Mouse (Mus musculus) liver, embryonic 13.5 days (tissue): Measurements from ENCODE around the gene Armc5. TPM values are rescaled to one million over a fixed set of nuclear protein-coding genes. Genes with fewer than 3 reads are reported as not detected.
A peak's percentile ranks its signal among the peaks of the same experiment; 100 is the strongest.

Experiments
- ATAC-seq: fragments of 200-750 bp; cut with Nextera tagmentation; 2 replicates; pipeline ENCODE4 v1.8.0; 2017; ENCODE audit warnings: low read depth, mild to moderate bottlenecking, moderate number of reproducible peaks, moderate library complexity
- DNase-seq: peaks from one replicate; pipeline ENCODE4 v3.0.0; 2022
- H3K27ac ChIP-seq: fragments of 300-500 bp; sonication (generic); 2 replicates; pipeline ENCODE4 v1.5.1; 2015; ENCODE audit warnings: moderate library complexity, mild to moderate bottlenecking, inconsistent platforms
- H3K27me3 ChIP-seq: fragments of 300-500 bp; sonication (generic); 2 replicates; pipeline ENCODE4 v1.6.1; 2015; ENCODE audit warnings: mild to moderate bottlenecking, inconsistent platforms
- H3K36me3 ChIP-seq: fragments of 300-500 bp; sonication (generic); 2 replicates; pipeline ENCODE4 v1.6.1; 2015; ENCODE audit warnings: mild to moderate bottlenecking, inconsistent platforms
- H3K4me1 ChIP-seq: fragments of 300-500 bp; sonication (generic); replicated peaks from 2 replicates; pipeline ENCODE4 v1.6.1; 2015; ENCODE audit warnings: inconsistent platforms
- H3K4me2 ChIP-seq: fragments of 300-500 bp; sonication (generic); 2 replicates; pipeline ENCODE4 v1.6.1; 2015; ENCODE audit warnings: inconsistent platforms, mild to moderate bottlenecking, moderate library complexity
- H3K4me3 ChIP-seq: fragments of 300-500 bp; sonication (generic); replicated peaks from 2 replicates; pipeline ENCODE4 v1.5.1; 2015; ENCODE audit warnings: mild to moderate bottlenecking, inconsistent platforms
- H3K9ac ChIP-seq: fragments of 300-500 bp; sonication (generic); 2 replicates; pipeline ENCODE4 v1.6.1; 2015; ENCODE audit warnings: mild to moderate bottlenecking, inconsistent platforms
- H3K9me3 ChIP-seq: fragments of 300-500 bp; sonication (generic); replicated peaks from 2 replicates; pipeline ENCODE4 v1.6.1; 2016; ENCODE audit warnings: inconsistent platforms
- WGBS: fragments of 180-500 bp; shearing (Covaris S2); methylation state at CpG from one replicate; pipeline ENCODE4 v1.1.7; 2015; ENCODE audit not compliant: insufficient replicate concordance; 5-methylcytosine and 5-hydroxymethylcytosine counted together
- microRNA-seq: library from miRNA; unstranded; fragments of <30 nt; microRNA quantifications from one replicate; pipeline ENCODE4, GENCODE M21; 2016
- polyA plus RNA-seq: library from polyadenylated mRNA; unstranded; fragments of >200 nt; fragmentation: Nextera tagmentation; extraction: Ambion mirVana; gene quantifications from 2 replicates; pipeline ENCODE4 v1.2.1, GENCODE M21; 2015

Gene Armc5
- polyA plus RNA-seq, 1 experiment from 2014 or later, result 8.3 TPM

- DNase-seq, result peak; percentile 77
Observed at GRCm38 (mm10) chr7:128288923-128289544, 51.9 kb downstream of the Armc5 start.

More at GRCm38 (mm10) chr7:128288923-128289544, 51.9 kb downstream of the Armc5 start:
- H3K4me3 ChIP-seq, result peak overlapping the region; percentile 60
- 15% methylated on average over 9 of the region's 9 CpGs for WGBS
- H3K4me2 ChIP-seq, result peak overlapping the region; percentile 79
- peak overlapping the region; percentile 98 for H3K27ac ChIP-seq
- peak; percentile 99 for ATAC-seq
- H3K9ac ChIP-seq, result peak overlapping the region; percentile 79
- H3K27me3 ChIP-seq, result no peaks in the 10 kb centered on the region
- no peaks in the 10 kb centered on the region for H3K9me3 ChIP-seq
- H3K4me1 ChIP-seq, result peaks cover 93% of the 10 kb centered on the region
- peaks cover 80% of the 10 kb centered on the region for H3K36me3 ChIP-seq

Small RNA genes within 50 kb of the gene (microRNA-seq; reads per million reads assigned to microRNA genes)
- not detected for gene Mir3103

Other genes with a start within 250 kb of the Armc5 start
- 23.7 and 31.2 TPM in 2 replicates for gene Pycard, start 243.5 kb upstream of the Armc5 start, polyA plus RNA-seq
- gene Trim72, start 233.4 kb upstream of the Armc5 start, polyA plus RNA-seq, result not detected in 2 replicates
- gene Itgam, start 174.7 kb upstream of the Armc5 start, polyA plus RNA-seq, result 1.8 TPM in 2 replicates
- not detected in 2 replicates for gene Gm49368, start 174.7 kb upstream of the Armc5 start, polyA plus RNA-seq
- 0.09 and 0.12 TPM in 2 replicates for gene Itgax, start 107.8 kb upstream of the Armc5 start, polyA plus RNA-seq
- not detected in 2 replicates for gene Itgad, start 83.0 kb upstream of the Armc5 start, polyA plus RNA-seq
- gene Cox6a2, start 31.0 kb upstream of the Armc5 start, polyA plus RNA-seq, result 2.3 and 2.7 TPM in 2 replicates
- gene 9130023H24Rik, start 689 bp downstream of the Armc5 start, polyA plus RNA-seq, result 1.9 and 2.8 TPM in 2 replicates
- 14.3 and 17.8 TPM in 2 replicates for gene Tgfb1i1, start 9.5 kb downstream of the Armc5 start, polyA plus RNA-seq
- 1.6 and 2.4 TPM in 2 replicates for gene Slc5a2, start 28.3 kb downstream of the Armc5 start, polyA plus RNA-seq
- gene BC017158, start 60.8 kb downstream of the Armc5 start, polyA plus RNA-seq, result 16.7 and 21.4 TPM in 2 replicates
- gene Rgs10, start 181.4 kb downstream of the Armc5 start, polyA plus RNA-seq, result 48.5 and 54.6 TPM in 2 replicates
- gene Tial1, start 224.4 kb downstream of the Armc5 start, polyA plus RNA-seq, result 11.3 and 16.7 TPM in 2 replicates